Mouse (Mus musculus) limb, embryonic 14.5 days (tissue): ENCODE results near the gene Grwd1. TPM values are rescaled to one million over a fixed set of nuclear protein-coding genes. Genes with fewer than 3 reads are reported as not detected.
A peak's percentile ranks its signal among the peaks of the same experiment; 100 is the strongest.

ENCODE experiments used
- ATAC-seq: fragments of 200-750 bp; cut with Nextera tagmentation; 2 replicates; pipeline ENCODE4 v1.8.0; 2017; ENCODE audit warnings: low read depth, moderate number of reproducible peaks, moderate TSS enrichment; ENCODE audit not compliant: low FRiP score
- DNase-seq: peaks from one replicate; pipeline ENCODE4 v3.0.0-alpha.2; 2015; ENCODE audit warnings: low spot score
- H3K27ac ChIP-seq: fragments of 300-500 bp; sonication (generic); replicated peaks from 2 replicates; pipeline ENCODE4 v1.5.1; 2014; ENCODE audit warnings: low read depth, mild to moderate bottlenecking, low read length, moderate library complexity, mixed read lengths
- H3K27me3 ChIP-seq: fragments of 300-500 bp; sonication (generic); 2 replicates; pipeline ENCODE4 v1.6.1; 2014; ENCODE audit warnings: low read length, mixed read lengths; ENCODE audit not compliant: control insufficient read depth, insufficient read depth
- H3K36me3 ChIP-seq: fragments of 300-500 bp; sonication (generic); 2 replicates; pipeline ENCODE4 v1.6.1; 2014; ENCODE audit warnings: mild to moderate bottlenecking, low read length, moderate library complexity, mixed read lengths; ENCODE audit not compliant: control insufficient read depth, insufficient read depth
- H3K4me1 ChIP-seq: fragments of 300-500 bp; sonication (generic); 2 replicates; pipeline ENCODE4 v1.6.1; 2014; ENCODE audit warnings: antibody characterized with exemption, low read length, mixed read lengths; ENCODE audit not compliant: control insufficient read depth, insufficient read depth
- H3K4me2 ChIP-seq: fragments of 300-500 bp; sonication (generic); replicated peaks from 2 replicates; pipeline ENCODE4 v1.6.1; 2014; ENCODE audit warnings: low read depth, mild to moderate bottlenecking, low read length, moderate library complexity; ENCODE audit not compliant: severe bottlenecking
- H3K4me3 ChIP-seq: fragments of 300-500 bp; sonication (generic); replicated peaks from 2 replicates; pipeline ENCODE4 v1.5.1; 2014; ENCODE audit warnings: low read length
- H3K9ac ChIP-seq: fragments of 300-500 bp; sonication (generic); 2 replicates; pipeline ENCODE4 v1.6.1; 2014; ENCODE audit warnings: mild to moderate bottlenecking, low read depth, low read length, moderate library complexity; ENCODE audit not compliant: severe bottlenecking
- H3K9me3 ChIP-seq: fragments of 300-500 bp; sonication (generic); 2 replicates; pipeline ENCODE4 v1.6.1; 2016; ENCODE audit warnings: low read length; ENCODE audit not compliant: control insufficient read depth
- POLR2A ChIP-seq: fragments of 200-500 bp; IDR thresholded peaks from 2 replicates; pipeline ENCODE4 v1.8.0; 2012; ENCODE audit warnings: inconsistent platforms, mild to moderate bottlenecking, moderate library complexity, borderline replicate concordance; ENCODE audit not compliant: insufficient read depth, insufficient read length; ENCODE audit errors: extremely low read depth
- WGBS: fragments of 180-500 bp; shearing (Covaris S2); extraction: QIAGEN DNeasy Blood & Tissue Kit; methylation state at CpG from one replicate; pipeline ENCODE4 v1.1.7; 2014; 5-methylcytosine and 5-hydroxymethylcytosine counted together
- polyA plus RNA-seq, 2 experiments: library from polyadenylated mRNA; depleted of rRNA in 1 of 2; stranded (reverse) in 1 of 2; unstranded in 1 of 2; fragments of >200 nt; fragmentation: Nextera tagmentation in 1 of 2; extraction: Ambion mirVana in 1 of 2; gene quantifications; 2 replicates each; pipeline versions ENCODE4 v1.2.1 to v1.2.3; 2012 to 2014

The Grwd1 gene
- polyA plus RNA-seq, 2 experiments: 33.7 to 62.4 TPM

- 86% methylated on average over 23 of the region's 24 CpGs for WGBS
- ATAC-seq: no peak
These were observed 37.5 kb downstream of the Grwd1 start for GRCm38 (mm10) chr7:45793240-45793639.

DNA sequence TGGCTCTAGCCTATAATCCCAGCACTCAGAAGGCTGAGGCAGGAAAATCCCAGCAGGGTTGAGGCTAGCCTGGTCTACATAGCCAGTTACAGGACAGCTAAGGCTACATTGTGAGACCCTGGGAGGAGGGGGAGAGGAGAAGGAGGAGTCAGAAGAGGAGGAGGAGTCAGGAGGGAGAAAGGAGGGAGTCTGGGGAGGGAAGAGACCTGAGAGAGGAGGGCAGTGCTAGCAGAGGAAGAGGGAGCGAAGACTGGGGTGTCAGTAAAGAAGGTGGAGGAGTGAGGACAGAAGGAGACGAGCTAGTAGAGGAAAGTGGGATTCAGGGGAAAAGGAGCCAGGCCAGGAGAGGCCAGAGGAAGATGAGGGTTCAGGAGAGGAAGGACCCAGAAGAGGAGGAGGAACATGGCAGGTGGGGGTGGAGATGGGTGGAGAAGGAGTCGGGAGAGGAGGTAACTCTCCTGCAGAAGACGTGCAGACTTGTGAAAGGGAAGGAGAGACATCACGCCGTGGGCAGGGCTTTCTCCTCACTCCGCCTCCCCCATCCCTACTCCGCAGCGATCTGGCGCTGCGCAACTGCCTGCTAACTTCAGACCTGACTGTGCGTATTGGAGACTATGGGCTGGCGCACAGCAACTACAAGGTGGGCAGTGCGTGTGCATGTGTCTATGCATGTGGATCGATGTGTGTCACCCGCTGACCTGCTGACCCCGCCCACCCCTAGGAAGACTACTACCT, 38.8 kb downstream of the Grwd1 start:
- Histone ChIP-seq H3K4me2 (no peak overlapping the region), H3K9ac (no peak overlapping the region), H3K4me3 (no peak overlapping the region), H3K27ac (no peak overlapping the region), H3K4me1 (peaks cover under 1% of the 10 kb centered on the region; the same call in 1 of the 2 replicates), H3K27me3 (peaks cover 2% of the 10 kb centered on the region; the same call in 1 of the 2 replicates), H3K9me3 (no peaks in the 10 kb centered on the region; the same call in 1 of the 2 replicates), H3K36me3 (peaks cover 77% of the 10 kb centered on the region)
- WGBS: 79% methylated on average over 17 of the region's 17 CpGs
- no peak for TF ChIP-seq POLR2A
- DNase-seq (no peak), ATAC-seq (no peak)

More at GRCm38 (mm10) chr7:45793240-45793639, 37.5 kb downstream of the Grwd1 start:
- Histone ChIP-seq H3K4me1 (peaks cover 9% of the 10 kb centered on the region), H3K4me3 (no peak overlapping the region), H3K27me3 (peaks cover 14% of the 10 kb centered on the region; the same call in 1 of the 2 replicates), H3K4me2 (no peak overlapping the region), H3K27ac (no peak overlapping the region), H3K9ac (no peak overlapping the region), H3K36me3 (peaks cover 74% of the 10 kb centered on the region), H3K9me3 (no peaks in the 10 kb centered on the region; the same call in 1 of the 2 replicates)
- TF ChIP-seq POLR2A: no peak
- no peak for DNase-seq

DNA sequence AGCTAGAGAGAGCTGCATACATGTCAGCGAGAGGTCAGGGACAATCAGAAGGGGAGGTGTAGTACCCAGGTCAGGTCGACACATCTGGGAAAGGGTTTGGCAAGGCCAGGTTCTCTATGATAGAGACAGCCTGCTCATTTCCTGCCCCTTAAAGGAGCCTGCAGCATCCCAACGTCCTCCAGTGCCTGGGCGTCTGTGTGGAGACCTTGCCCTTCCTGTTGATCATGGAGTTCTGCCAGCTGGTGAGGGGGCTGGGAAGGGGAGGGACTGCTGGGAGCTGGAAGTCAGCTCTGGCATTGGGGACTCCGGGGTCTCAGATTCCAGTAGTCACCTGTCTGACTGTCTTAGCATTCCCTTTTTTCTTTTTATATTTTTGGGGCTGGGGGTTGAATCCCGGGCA, 40.0 kb downstream of the Grwd1 start:
- H3K9ac ChIP-seq: no peak overlapping the region
- H3K4me1 ChIP-seq: peaks cover 5% of the 10 kb centered on the region
- H3K27ac ChIP-seq: no peak overlapping the region
- no peaks in the 10 kb centered on the region for H3K9me3 ChIP-seq
- no peak overlapping the region for H3K4me3 ChIP-seq
- H3K27me3 ChIP-seq: no peaks in the 10 kb centered on the region
- H3K4me2 ChIP-seq: no peak overlapping the region
- peaks cover 71% of the 10 kb centered on the region for H3K36me3 ChIP-seq
- no peak for DNase-seq
- no peak for TF ChIP-seq POLR2A
- WGBS: 64% methylated on average over 6 of the region's 6 CpGs
- no peak for ATAC-seq

DNA sequence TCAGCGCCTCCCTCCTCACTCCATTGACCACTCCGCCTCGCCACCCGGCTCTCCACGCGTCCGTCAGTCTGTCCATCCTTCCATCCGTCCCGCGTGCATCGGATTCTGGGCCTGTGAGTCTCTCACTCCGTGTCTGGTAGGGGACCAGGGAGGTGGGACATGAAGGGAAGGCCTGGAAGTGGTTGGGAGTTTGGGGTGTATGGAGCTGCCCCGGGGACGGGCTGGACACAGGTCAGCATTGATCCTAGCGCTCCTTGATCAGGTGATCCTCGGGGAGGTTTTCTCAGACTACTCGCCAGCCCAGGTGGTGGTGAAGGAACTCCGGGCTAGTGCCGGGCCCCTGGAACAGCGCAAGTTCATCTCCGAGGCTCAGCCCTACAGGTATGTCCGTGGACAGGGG, 43.1 kb downstream of the Grwd1 start:
- Histone ChIP-seq H3K4me1 (peaks cover 18% of the 10 kb centered on the region), H3K9ac (no peak overlapping the region), H3K4me3 (0 out of 2 replicates have a peak overlapping the region, but pooled peaks have one; percentile 83), H3K36me3 (peaks cover 41% of the 10 kb centered on the region), H3K27ac (no peak overlapping the region), H3K4me2 (peak overlapping the region; percentile 95; the same call in 1 of the 2 replicates), H3K27me3 (no peaks in the 10 kb centered on the region), H3K9me3 (no peaks in the 10 kb centered on the region)
- ATAC-seq: no peak
- TF ChIP-seq POLR2A: no peak
- DNase-seq: no peak
- 83% methylated on average over 22 of the region's 22 CpGs for WGBS

DNA sequence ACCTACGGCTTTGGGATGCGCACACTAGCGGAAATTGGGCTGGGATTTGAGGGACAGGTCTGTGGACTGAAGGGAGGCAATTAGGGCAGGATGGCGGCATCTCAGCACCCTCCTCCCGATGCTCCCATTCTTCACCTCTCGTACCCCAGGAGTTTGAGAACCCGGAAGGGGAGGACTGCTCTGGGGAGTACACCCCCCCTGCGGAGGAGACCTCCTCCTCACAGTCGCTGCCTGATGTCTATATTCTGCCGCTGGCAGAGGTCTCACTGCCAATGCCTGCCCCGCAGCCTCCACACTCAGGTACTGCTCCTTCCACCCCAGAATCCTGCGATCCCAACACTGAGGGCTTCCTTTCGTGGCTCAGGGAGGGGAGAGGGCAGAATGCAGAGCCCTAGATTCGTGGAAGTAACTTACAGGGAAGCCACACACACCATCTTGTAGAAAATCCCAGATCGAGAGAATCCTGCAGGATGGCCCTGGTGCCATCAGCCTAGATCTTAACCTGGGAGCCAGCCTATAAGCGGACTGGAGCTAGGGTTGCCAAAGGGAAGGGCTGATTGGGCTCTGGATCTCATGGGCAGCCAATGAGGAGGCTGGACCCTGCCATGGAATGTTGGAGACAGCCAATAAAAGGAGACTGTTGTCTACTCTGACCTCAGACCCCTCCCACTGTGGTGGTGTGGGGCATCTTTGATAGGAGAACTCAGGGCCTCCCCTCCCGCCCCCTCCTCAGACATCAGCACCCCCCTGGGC, 43.9 kb downstream of the Grwd1 start:
- peak overlapping the region; percentile 83 for H3K4me3 ChIP-seq
- peak; percentile 66 for DNase-seq
- peak; percentile 42; the same call in 1 of the 2 replicates for ATAC-seq
- no peaks in the 10 kb centered on the region for H3K9me3 ChIP-seq
- no peak overlapping the region for H3K9ac ChIP-seq
- H3K36me3 ChIP-seq: peaks cover 35% of the 10 kb centered on the region
- peaks cover 18% of the 10 kb centered on the region for H3K4me1 ChIP-seq
- WGBS: 5% methylated on average over 17 of the region's 17 CpGs
- TF ChIP-seq POLR2A: no peak
- H3K4me2 ChIP-seq: peak overlapping the region; percentile 95
- no peaks in the 10 kb centered on the region for H3K27me3 ChIP-seq
- no peak overlapping the region for H3K27ac ChIP-seq
